Mouse (Mus musculus) kidney, adult 8-10 months (tissue): Measurements from ENCODE around the gene Unc13a.
A peak's percentile ranks its signal among the peaks of the same experiment; 100 is the strongest.
"Not testable (repeated sequence)": the region's sequence is repeated elsewhere in the genome, so short reads cannot be mapped to it uniquely, and the experiment has no call there.

Experiments used
- DNase-seq, 2 experiments: peaks; one replicate each; pipeline ENCODE4 v3.0.0; 2022

Gene Unc13a

GRCm38 (mm10) chr8:71671549-71671965, at the start of gene Unc13a:
Gene Unc13a (minus strand): TSS chr8:71671757.
- peak; percentile 79 to 88 for DNase-seq

- no peak for DNase-seq
These were observed 48.4 kb upstream of the Unc13a start for GRCm38 (mm10) chr8:71719928-71720457.

GRCm38 (mm10) chr8:71719218-71719617, 47.7 kb upstream of the Unc13a start:
- DNase-seq, result no peak

DNA sequence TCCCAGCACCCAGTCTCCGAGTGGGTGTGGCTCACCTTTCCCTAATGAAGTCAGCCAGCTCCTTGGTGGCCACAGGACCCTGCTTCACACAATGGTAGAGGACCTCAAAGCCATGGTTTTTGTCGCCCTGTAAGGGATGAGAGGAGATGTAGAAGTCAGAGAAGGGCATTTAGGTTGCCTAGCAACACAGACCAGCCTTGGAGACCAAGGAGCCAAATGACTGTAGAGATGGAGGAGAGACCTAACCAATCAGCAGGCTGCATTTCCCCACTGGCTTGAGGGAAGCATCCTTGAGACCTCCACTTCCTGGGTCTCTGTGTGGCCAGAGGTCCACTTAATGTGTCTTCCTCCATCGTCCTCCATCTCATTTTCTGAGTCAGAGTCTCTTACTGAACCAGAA, 46.7 kb upstream of the Unc13a start:
- no peak for DNase-seq

DNA sequence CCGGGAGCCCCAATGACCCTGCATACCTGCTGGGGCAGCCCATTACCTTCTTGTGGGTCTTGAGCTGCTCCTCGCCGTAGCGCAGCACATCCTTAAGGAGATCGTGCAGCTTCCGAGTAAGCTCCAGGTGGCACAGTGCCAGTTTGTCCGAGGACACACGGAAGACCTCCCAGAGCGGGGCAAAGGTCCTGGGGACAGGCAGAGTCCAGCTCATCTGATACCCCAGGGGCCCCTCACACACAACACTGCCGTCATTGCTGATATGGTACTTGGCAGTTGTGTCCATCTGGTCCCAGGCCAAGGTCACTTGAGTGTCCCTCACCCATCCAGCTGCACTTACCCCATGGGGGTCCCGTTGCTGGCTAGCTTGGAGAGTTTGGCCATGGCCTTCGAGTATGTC, 45.5 kb upstream of the Unc13a start:
- no peak for DNase-seq

GRCm38 (mm10) chr8:71716561-71717053, 45.0 kb upstream of the Unc13a start:
- no peak for DNase-seq

DNA sequence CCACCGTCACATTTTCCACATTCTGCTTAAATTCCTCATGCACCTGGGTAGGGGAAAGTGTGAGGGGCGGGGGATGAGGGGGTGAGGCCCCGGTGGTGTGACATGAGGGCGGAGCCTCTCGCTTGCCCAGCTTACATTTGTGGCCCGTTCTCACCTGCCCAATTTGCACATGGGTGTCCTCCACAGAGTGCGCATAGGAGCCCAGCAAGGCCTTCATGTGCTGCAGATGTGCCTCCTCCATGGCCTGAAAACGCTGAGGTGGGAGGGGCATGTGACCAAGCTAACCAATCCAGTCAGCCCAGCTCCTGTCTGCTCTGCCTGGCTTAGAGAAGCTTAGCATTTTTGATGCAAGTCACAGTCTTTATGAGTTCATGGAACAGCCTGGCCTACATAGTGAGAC, 44.0 kb upstream of the Unc13a start:
- DNase-seq, result no peak

- DNase-seq, result no peak
These were observed 40.0 kb upstream of the Unc13a start for GRCm38 (mm10) chr8:71711574-71711973.

- DNase-seq, result peak; percentile 70 to 87
These were observed 38.4 kb upstream of the Unc13a start for GRCm38 (mm10) chr8:71709800-71710446.

DNA sequence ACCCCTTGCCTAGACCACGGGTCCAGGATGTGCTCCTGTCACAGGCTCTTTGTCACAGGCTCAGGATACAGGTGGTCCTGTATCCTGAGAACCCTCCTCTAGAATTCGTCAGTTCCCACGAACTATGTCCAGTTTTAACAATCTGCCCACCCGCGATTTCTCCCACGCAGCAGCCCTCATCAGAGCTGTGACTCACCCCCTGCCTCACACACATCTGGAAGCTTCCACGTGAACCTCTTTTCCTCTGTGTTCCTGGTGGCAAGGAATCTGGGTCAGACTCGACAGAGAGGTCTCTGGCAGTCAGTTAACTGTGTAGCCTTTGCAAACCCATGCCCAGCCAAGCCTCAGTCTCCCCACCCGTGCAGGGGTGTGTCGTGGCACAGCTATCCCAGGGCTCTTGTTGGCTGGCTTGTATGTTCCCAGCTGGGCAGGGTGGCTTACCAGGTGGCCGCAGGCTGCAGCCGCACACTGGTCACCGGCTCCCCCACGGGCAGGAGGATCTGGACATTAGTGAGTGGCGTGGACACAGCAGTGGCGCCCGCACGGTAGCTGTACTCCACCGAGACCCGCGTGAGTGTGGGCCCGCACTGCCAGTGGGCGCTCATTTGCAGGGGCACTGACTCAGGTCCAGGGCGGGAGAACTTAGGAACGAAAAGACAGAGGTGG, 37.7 kb upstream of the Unc13a start:
- DNase-seq, result no peak

- peak in 1 of 2 experiments; percentile 59 for DNase-seq
These were observed 36.3 kb upstream of the Unc13a start for GRCm38 (mm10) chr8:71707874-71708273.

DNA sequence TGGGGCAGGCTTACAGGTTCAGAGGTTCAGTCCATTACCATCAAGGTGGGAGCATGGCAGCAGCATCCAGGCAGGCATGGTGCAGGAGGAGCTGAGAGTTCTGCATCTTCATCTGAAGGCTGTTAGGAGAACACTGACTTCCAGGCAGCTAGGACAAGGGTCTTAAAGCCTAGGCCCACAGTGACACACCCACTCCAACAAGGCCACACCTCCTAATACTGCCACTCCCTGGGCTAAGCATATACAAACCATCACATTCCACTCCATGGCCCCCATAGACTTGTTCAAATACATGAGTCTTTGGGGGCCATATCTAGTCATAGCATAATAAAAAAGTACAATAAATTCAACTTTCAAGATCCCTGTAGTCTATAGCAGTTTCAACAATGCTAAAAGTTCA, 31.8 kb upstream of the Unc13a start:
- DNase-seq, result not testable (repeated sequence)

- no peak for DNase-seq
These were observed 31.4 kb upstream of the Unc13a start for GRCm38 (mm10) chr8:71702923-71703322.

GRCm38 (mm10) chr8:71702087-71702432, 30.5 kb upstream of the Unc13a start:
- DNase-seq, result no peak

- DNase-seq, result no peak
These were observed 30.0 kb upstream of the Unc13a start, which contains the start of gene B3gnt3 for GRCm38 (mm10) chr8:71701414-71702086. Gene B3gnt3 (minus strand): TSS chr8:71701789.

GRCm38 (mm10) chr8:71700493-71701269, 29.1 kb upstream of the Unc13a start:
- no peak for DNase-seq

DNA sequence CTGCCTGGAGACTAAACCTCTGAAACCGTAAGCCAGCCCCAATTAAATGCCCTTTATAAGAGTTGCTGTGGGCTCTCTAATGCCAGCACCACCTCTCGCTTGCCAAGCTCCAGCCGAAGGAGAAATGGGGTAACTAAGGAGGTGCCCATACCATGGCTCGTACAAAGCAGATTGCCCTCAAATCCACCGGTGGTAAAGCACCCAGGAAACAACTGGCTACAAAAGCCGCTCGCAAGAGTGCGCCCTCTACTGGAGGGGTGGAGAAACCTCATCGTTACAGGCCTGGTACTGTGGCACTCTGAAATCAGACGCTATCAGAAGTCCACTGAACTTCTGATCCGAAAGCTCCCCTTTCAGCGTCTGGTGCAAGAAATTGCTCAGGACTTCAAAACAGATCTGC, 23.9 kb upstream of the Unc13a start:
- not testable (repeated sequence) for DNase-seq

DNA sequence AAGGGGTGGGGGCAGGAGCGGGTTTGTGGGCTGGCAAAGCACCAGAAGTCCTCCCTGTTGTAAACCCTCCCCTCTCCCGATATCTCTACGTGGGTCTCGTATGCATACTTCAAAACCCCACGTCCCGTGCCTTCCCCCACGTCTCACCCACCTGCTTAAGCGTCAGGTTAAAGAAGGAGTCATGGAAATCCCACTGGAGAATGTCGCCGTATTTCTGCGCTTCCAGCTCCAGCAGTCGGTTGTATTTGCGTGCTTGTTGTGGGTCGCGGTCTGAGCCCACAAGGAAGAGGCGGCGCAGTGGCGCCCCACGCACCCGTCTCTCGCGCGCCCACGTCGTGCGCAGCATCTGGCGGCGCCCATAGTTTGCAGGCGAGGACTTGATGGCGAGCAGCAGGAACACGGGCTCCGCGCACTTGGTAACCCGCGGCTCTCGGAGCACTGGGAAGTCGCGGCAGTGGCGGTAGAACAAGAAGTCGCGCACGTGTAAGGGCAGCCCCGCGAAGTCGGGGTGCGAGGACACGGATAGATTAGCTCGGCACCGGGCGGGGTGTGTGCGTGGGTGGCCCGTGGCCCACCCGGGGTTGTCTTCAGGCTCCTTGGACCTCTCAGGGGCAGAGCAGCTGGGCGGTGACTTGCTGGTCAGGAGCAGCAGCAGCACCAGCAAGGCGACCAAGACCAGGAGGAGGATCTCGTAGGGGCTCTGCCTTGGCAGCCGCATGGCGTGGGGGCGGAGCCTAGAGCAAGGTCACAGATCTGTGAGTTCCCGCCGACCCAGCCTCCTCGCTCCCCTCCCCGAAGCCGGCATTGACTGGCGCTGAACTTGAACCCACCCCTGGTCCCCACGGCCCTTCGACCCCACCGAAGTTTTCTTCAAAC, 21.8 kb upstream of the Unc13a start:
- no peak for DNase-seq

DNA sequence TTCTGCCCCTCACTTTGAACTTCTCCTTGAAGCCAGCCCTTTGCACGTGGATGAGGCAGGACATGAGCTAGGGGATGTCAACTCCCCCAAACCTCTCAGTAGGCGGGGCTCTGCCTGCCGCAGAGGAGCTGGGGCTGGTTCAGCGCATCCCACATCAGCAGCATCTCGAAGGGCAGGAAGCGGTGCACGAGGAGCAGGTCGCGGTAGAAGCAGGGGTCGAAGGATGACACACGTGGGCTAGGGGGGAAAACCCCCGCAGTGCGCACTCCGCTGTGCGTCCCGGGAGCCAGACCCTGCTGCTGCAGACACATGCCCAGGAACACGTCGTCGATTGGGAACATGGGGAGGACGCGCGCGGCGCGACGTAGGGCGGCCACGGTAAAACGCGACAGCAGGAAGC, 21.0 kb upstream of the Unc13a start:
- DNase-seq, result no peak

GRCm38 (mm10) chr8:71689028-71689427, 17.5 kb upstream of the Unc13a start, which contains the start of gene Insl3:
Gene Insl3 (plus strand): TSS chr8:71689214.
- DNase-seq, result no peak

DNA sequence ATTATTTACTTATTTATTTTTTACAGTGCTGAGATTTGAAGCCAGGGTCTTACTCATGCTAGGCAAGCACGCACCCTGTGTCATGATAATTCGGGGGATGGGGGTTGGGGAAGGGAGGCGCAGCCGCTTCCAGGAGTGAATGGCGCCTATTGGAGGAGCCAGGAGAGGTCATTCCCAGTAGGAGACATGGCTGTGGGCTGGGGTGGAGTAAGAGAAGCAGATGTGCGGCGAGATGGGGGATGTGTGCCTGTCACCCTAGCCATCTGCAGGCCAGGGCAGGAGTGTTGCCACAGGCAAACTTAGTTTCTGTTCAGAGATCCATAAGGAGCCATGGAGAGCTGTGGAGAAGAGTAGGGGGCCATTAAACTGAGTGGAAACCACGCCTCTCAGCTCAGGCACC, 16.1 kb upstream of the Unc13a start:
- DNase-seq, result no peak
